Mouse (Mus musculus): ENCODE measurements at regions not wholly inside any gene's neighbourhood (a gene's known extent, or its start where the extent isn't known, plus 50 kb on each side); places are given as distances from the start of the nearest gene placed in this dataset.

GRCm38 (mm10) chr7:123573721-123574120, 73.5 kb upstream of the Zkscan2 start:
- TF ChIP-seq CTCF (IDR thresholded peaks at IDR 0.05; ENCODE audit: extremely low read depth, insufficient read length, insufficient replicate concordance, low read depth, low read length) (no peak), POLR2A (IDR thresholded peaks at IDR 0.05; ENCODE audit: low read depth, low read length) (no peak)
